Mouse (Mus musculus): Measurements from ENCODE around the gene Nrg4. TPM values are rescaled to one million over a fixed set of nuclear protein-coding genes. Genes with fewer than 3 reads are reported as not detected.
"Not testable (repeated sequence)": the region's sequence is repeated elsewhere in the genome, so short reads cannot be mapped to it uniquely, and the experiment has no call there.

The Nrg4 gene
- polyA plus RNA-seq, 1 experiment from 2014 or later: 2.0 TPM

DNA sequence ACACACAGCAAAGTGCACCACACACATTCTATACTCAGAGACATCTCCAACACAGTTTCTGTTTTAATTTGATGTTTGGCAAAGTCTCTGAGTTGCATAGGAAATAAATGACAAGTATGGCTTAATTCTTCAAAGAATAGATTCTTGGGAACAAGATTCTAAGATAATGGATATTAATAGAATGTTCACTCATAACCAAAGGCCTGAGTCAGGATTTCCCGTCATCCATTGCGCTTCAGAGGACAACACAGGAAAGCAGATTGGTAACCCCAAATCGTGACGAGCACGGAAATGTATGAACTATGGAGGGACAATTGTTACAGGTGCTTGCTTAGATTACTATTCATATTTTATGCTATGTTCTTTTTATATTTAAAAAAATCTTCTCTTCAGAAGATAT, 71.6 kb downstream of the Nrg4 start:
- Histone ChIP-seq H3K9ac (replicated peaks; ENCODE audit: low read depth, low read length) (no peak overlapping the region), H3K4me3 (ENCODE audit: low read depth, low read length) (no peak overlapping the region), H3K27ac (ENCODE audit: low read length) (no peak overlapping the region), H3K9me3 (ENCODE audit: control insufficient read depth, low read depth, low read length) (no peaks in the 10 kb centered on the region), H3K4me2 (replicated peaks; ENCODE audit: low read depth, low read length) (no peak overlapping the region), H3K27me3 (ENCODE audit: control insufficient read depth, insufficient read depth, low read length) (no peaks in the 10 kb centered on the region), H3K36me3 (ENCODE audit: control insufficient read depth, insufficient read depth, low read length) (no peaks in the 10 kb centered on the region), H3K4me1 (ENCODE audit: control insufficient read depth, insufficient read depth, low read length) (no peaks in the 10 kb centered on the region)
- ATAC-seq (ENCODE audit: insufficient number of reproducible peaks, insufficient read depth, low FRiP score, low read depth): no peak
- WGBS: 92% methylated on average over 5 of the region's 5 CpGs

DNA sequence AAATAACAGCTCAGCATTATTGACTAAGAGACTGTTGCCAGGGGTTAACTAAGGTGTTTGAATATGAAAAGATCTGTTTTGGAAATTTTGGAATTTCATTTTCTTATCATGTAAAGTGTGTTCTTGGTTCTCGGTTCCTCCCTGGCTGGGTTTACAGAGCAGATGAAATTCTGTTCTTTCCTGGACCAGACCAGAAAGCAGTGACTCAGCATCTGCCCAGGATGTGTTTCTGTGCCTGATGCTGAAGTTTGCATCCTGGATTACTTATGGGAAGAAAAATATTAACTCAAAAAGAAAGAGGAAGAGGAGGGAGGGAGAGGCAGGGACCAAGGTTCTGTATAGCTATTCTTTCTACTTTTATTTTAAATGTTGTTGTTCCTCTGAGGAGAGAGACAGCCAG, 72.8 kb downstream of the Nrg4 start:
- H3K4me3 ChIP-seq (ENCODE audit: low read depth, low read length): no peak overlapping the region
- H3K27me3 ChIP-seq (ENCODE audit: control insufficient read depth, insufficient read depth, low read length): no peaks in the 10 kb centered on the region
- no peaks in the 10 kb centered on the region for H3K4me1 ChIP-seq (ENCODE audit: control insufficient read depth, insufficient read depth, low read length)
- WGBS: 59% methylated on average over 1 of the region's 1 CpGs
- H3K4me2 ChIP-seq (replicated peaks; ENCODE audit: low read depth, low read length): no peak overlapping the region
- no peaks in the 10 kb centered on the region for H3K36me3 ChIP-seq (ENCODE audit: control insufficient read depth, insufficient read depth, low read length)
- no peak for ATAC-seq (ENCODE audit: insufficient number of reproducible peaks, insufficient read depth, low FRiP score, low read depth)
- no peaks in the 10 kb centered on the region for H3K9me3 ChIP-seq (ENCODE audit: control insufficient read depth, low read depth, low read length)
- H3K27ac ChIP-seq (ENCODE audit: low read length): no peak overlapping the region
- no peak overlapping the region for H3K9ac ChIP-seq (replicated peaks; ENCODE audit: low read depth, low read length)

- H3K27ac ChIP-seq (ENCODE audit: low read length); H3K9me3 ChIP-seq (ENCODE audit: control insufficient read depth, low read depth, low read length); H3K9ac ChIP-seq (replicated peaks; ENCODE audit: low read depth, low read length); H3K4me1 ChIP-seq (ENCODE audit: control insufficient read depth, insufficient read depth, low read length); H3K27me3 ChIP-seq (ENCODE audit: control insufficient read depth, insufficient read depth, low read length); ATAC-seq (ENCODE audit: insufficient number of reproducible peaks, insufficient read depth, low FRiP score, low read depth); H3K4me2 ChIP-seq (replicated peaks; ENCODE audit: low read depth, low read length); H3K4me3 ChIP-seq (ENCODE audit: low read depth, low read length); H3K36me3 ChIP-seq (ENCODE audit: control insufficient read depth, insufficient read depth, low read length): not testable (repeated sequence)
- WGBS: 53% methylated on average over 2 of the region's 2 CpGs
Observed at GRCm38 (mm10) chr9:55252097-55252496, 74.5 kb downstream of the Nrg4 start.

DNA sequence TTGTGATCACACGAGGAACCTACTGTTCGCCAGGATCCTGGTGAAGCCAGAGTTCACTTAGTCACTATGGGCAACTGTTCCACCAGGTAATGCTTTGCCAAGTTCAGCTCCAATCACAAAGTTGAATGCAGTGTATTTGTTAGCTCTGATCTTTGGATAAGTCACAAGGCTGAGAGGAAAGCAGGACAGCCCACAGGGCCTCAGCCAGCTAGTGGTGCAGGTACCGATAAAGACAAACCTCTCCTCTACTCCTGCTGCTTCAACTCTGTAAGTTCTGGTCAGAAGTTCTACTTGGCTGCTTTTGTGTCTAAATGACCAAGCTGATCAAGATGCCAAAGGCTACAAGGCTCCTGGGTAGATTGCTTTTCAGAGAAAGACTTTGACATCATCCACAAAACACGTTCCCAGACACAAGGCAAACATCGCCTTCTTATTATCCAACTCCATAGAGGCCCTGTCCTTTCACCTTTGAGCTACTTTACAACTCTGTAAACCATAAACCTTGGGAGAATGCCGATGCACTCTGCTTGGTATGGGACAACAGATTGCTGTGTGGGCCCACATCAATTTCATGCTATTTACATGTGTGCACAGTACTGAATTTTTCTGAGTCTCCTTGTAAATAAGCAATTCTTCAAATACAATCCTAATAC, 75.9 kb downstream of the Nrg4 start:
- WGBS: 82% methylated on average over 6 of the region's 6 CpGs
- Histone ChIP-seq H3K27ac (ENCODE audit: low read length) (no peak overlapping the region), H3K4me3 (ENCODE audit: low read depth, low read length) (no peak overlapping the region), H3K9ac (replicated peaks; ENCODE audit: low read depth, low read length) (no peak overlapping the region), H3K4me2 (replicated peaks; ENCODE audit: low read depth, low read length) (no peak overlapping the region), H3K27me3 (ENCODE audit: control insufficient read depth, insufficient read depth, low read length) (no peaks in the 10 kb centered on the region), H3K36me3 (ENCODE audit: control insufficient read depth, insufficient read depth, low read length) (no peaks in the 10 kb centered on the region), H3K9me3 (ENCODE audit: control insufficient read depth, low read depth, low read length) (no peaks in the 10 kb centered on the region), H3K4me1 (ENCODE audit: control insufficient read depth, insufficient read depth, low read length) (no peaks in the 10 kb centered on the region)
- ATAC-seq (ENCODE audit: insufficient number of reproducible peaks, insufficient read depth, low FRiP score, low read depth): no peak

DNA sequence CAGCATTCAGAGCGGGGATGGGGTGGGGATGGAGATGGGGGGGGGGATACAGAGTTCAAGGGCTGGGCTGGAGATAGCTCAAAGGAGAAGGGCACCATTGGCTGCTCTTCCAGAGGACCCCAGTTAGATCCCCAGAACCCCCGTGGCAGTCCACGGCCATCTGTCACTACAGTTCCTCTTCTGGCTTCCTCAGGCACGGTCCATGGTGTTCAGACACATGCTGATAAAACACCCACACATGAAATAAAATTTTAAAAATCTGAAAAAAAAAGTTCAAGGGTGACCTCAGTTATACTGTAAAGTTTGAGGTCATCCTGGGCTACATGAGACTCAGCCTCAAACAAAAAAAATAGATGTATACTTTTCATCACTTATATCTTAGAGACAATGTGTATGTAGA, 78.2 kb downstream of the Nrg4 start:
- WGBS: 91% methylated on average over 4 of the region's 4 CpGs
- Histone ChIP-seq H3K9ac (replicated peaks; ENCODE audit: low read depth, low read length) (no peak overlapping the region), H3K4me1 (ENCODE audit: control insufficient read depth, insufficient read depth, low read length) (no peaks in the 10 kb centered on the region), H3K36me3 (ENCODE audit: control insufficient read depth, insufficient read depth, low read length) (no peaks in the 10 kb centered on the region), H3K9me3 (ENCODE audit: control insufficient read depth, low read depth, low read length) (no peaks in the 10 kb centered on the region), H3K4me2 (replicated peaks; ENCODE audit: low read depth, low read length) (no peak overlapping the region), H3K27me3 (ENCODE audit: control insufficient read depth, insufficient read depth, low read length) (no peaks in the 10 kb centered on the region), H3K4me3 (ENCODE audit: low read depth, low read length) (no peak overlapping the region), H3K27ac (ENCODE audit: low read length) (no peak overlapping the region)
- no peak for ATAC-seq (ENCODE audit: insufficient number of reproducible peaks, insufficient read depth, low FRiP score, low read depth)

GRCm38 (mm10) chr9:55246918-55247317, 79.7 kb downstream of the Nrg4 start:
- no peaks in the 10 kb centered on the region for H3K4me1 ChIP-seq (ENCODE audit: control insufficient read depth, insufficient read depth, low read length)
- 88% methylated on average over 4 of the region's 4 CpGs for WGBS
- no peaks in the 10 kb centered on the region for H3K9me3 ChIP-seq (ENCODE audit: control insufficient read depth, low read depth, low read length)
- no peak overlapping the region for H3K27ac ChIP-seq (ENCODE audit: low read length)
- no peak overlapping the region for H3K4me2 ChIP-seq (replicated peaks; ENCODE audit: low read depth, low read length)
- H3K9ac ChIP-seq (replicated peaks; ENCODE audit: low read depth, low read length): no peak overlapping the region
- no peaks in the 10 kb centered on the region for H3K27me3 ChIP-seq (ENCODE audit: control insufficient read depth, insufficient read depth, low read length)
- H3K36me3 ChIP-seq (ENCODE audit: control insufficient read depth, insufficient read depth, low read length): no peaks in the 10 kb centered on the region
- no peak for ATAC-seq (ENCODE audit: insufficient number of reproducible peaks, insufficient read depth, low FRiP score, low read depth)
- no peak overlapping the region for H3K4me3 ChIP-seq (ENCODE audit: low read depth, low read length)

GRCm38 (mm10) chr9:55246440-55246839, 80.2 kb downstream of the Nrg4 start:
- no peak overlapping the region for H3K4me2 ChIP-seq (replicated peaks; ENCODE audit: low read depth, low read length)
- H3K4me1 ChIP-seq (ENCODE audit: control insufficient read depth, insufficient read depth, low read length): no peaks in the 10 kb centered on the region
- no peaks in the 10 kb centered on the region for H3K27me3 ChIP-seq (ENCODE audit: control insufficient read depth, insufficient read depth, low read length)
- no peak for ATAC-seq (ENCODE audit: insufficient number of reproducible peaks, insufficient read depth, low FRiP score, low read depth)
- no peaks in the 10 kb centered on the region for H3K9me3 ChIP-seq (ENCODE audit: control insufficient read depth, low read depth, low read length)
- no peak overlapping the region for H3K9ac ChIP-seq (replicated peaks; ENCODE audit: low read depth, low read length)
- H3K36me3 ChIP-seq (ENCODE audit: control insufficient read depth, insufficient read depth, low read length): no peaks in the 10 kb centered on the region
- H3K27ac ChIP-seq (ENCODE audit: low read length): no peak overlapping the region
- WGBS: 45% methylated on average over 8 of the region's 8 CpGs
- H3K4me3 ChIP-seq (ENCODE audit: low read depth, low read length): no peak overlapping the region

GRCm38 (mm10) chr9:55245057-55245750, 81.4 kb downstream of the Nrg4 start:
- not testable (repeated sequence) for H3K4me3 ChIP-seq (ENCODE audit: low read depth, low read length); ATAC-seq (ENCODE audit: insufficient number of reproducible peaks, insufficient read depth, low FRiP score, low read depth); H3K4me2 ChIP-seq (replicated peaks; ENCODE audit: low read depth, low read length); H3K36me3 ChIP-seq (ENCODE audit: control insufficient read depth, insufficient read depth, low read length); H3K27me3 ChIP-seq (ENCODE audit: control insufficient read depth, insufficient read depth, low read length); H3K4me1 ChIP-seq (ENCODE audit: control insufficient read depth, insufficient read depth, low read length); H3K9me3 ChIP-seq (ENCODE audit: control insufficient read depth, low read depth, low read length); H3K9ac ChIP-seq (replicated peaks; ENCODE audit: low read depth, low read length); H3K27ac ChIP-seq (ENCODE audit: low read length)
- WGBS: 79% methylated on average over 1 of the region's 1 CpGs

- Histone ChIP-seq H3K4me3 (ENCODE audit: low read depth, low read length) (no peak overlapping the region), H3K4me1 (ENCODE audit: control insufficient read depth, insufficient read depth, low read length) (no peaks in the 10 kb centered on the region), H3K36me3 (ENCODE audit: control insufficient read depth, insufficient read depth, low read length) (no peaks in the 10 kb centered on the region), H3K4me2 (replicated peaks; ENCODE audit: low read depth, low read length) (no peak overlapping the region), H3K9ac (replicated peaks; ENCODE audit: low read depth, low read length) (no peak overlapping the region), H3K27ac (ENCODE audit: low read length) (no peak overlapping the region), H3K9me3 (ENCODE audit: control insufficient read depth, low read depth, low read length) (no peaks in the 10 kb centered on the region), H3K27me3 (ENCODE audit: control insufficient read depth, insufficient read depth, low read length) (no peaks in the 10 kb centered on the region)
- 72% methylated on average over 3 of the region's 3 CpGs for WGBS
- no peak for ATAC-seq (ENCODE audit: insufficient number of reproducible peaks, insufficient read depth, low FRiP score, low read depth)
Observed at GRCm38 (mm10) chr9:55244079-55244478, 82.6 kb downstream of the Nrg4 start.

Data from stomach, embryonic 14.5 days (tissue).